Mouse (Mus musculus) kidney, adult 2 months (tissue): ENCODE measurements around the gene Catip.

ENCODE experiments used
- CTCF ChIP-seq: fragments of 200-500 bp; conservative IDR thresholded peaks from 2 replicates; pipeline ENCODE4 v1.5.1; 2011; ENCODE audit warnings: low read depth, mild to moderate bottlenecking, control low read depth, low read length, moderate library complexity, mixed read lengths; ENCODE audit not compliant: insufficient read depth, insufficient read length
- POLR2A ChIP-seq: fragments of 200-500 bp; IDR thresholded peaks from one replicate; pipeline ENCODE4 v1.6.1; 2011; ENCODE audit warnings: low read depth, low read length, control low read depth

- TF ChIP-seq POLR2A: no peak
- no peak for TF ChIP-seq CTCF
These were observed 28.0 kb downstream of the Catip start for GRCm38 (mm10) chr1:74389831-74390286.
